Mouse (Mus musculus) kidney, postnatal 14 days (tissue): ENCODE measurements around the gene Slc51b.
A peak's percentile ranks its signal among the peaks of the same experiment; 100 is the strongest.

ENCODE experiments used
- DNase-seq: peaks from one replicate; pipeline ENCODE4 v3.0.0; 2022; ENCODE audit warnings: mixed read lengths

The Slc51b gene

DNA sequence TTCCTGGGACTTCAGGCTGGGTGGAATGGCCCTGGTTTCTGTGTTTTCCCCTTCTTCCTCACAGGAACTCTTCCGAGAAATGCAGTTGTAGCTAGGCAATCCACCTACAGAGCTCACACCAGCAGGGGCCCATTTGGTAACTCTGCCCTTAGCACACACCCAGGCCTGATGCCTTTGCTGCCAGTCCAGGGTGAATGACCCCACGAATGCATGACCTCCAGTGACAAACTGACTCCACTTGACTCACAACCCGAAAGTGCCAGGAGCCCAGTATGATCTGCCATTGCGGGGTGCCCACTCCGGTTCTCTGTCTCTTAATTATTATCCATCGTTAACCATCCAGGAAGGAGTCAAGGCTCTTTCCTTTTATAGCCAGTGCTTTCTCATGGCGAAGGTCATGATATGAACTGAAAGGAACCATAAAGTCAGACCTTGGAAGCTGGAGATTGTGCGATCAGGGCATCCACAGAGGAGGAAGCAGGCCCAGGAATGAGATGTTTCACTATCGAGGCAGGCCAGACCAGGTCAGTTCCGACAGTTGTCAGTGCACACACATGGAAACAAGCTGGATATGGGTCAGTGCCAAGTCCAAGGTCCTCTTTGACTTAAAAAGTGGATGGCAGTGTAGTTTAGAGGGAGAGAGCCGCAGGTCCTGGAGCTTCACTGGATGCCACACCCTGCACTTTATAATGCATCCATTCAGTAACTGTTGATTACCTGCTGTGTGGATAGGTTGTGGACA lies at the start of gene Slc51b:
Slc51b (minus strand) TSS at position 196 of the 742 bp plus-strand sequence.
- peak; percentile 77 for DNase-seq

- DNase-seq: no peak
Measured at GRCm38 (mm10) chr9:65467686-65468085, 44.9 kb upstream of the Slc51b start.

- DNase-seq: no peak
Measured at GRCm38 (mm10) chr9:65465241-65465640, 42.5 kb upstream of the Slc51b start.

DNA sequence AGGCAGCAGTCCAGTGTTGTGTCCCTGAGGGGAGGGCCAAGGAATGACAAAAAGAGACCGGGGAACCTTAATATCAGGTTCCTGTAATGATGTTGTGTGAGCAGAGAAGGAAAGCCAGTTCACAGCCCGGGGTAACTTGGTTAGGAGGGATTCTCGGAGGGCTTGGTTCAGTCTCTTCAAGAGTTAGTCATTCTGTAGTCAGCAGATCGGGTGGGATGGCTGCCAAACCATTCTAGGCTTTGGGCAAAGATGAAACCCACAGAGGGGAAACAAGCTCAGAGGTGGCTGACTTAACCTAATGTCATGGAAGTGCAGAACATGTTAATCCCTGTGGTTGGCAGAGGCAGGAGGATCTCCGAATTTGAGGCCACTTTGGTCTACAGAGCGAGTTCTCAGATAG lies 41.4 kb upstream of the Slc51b start:
- peak; percentile 63 for DNase-seq

DNA sequence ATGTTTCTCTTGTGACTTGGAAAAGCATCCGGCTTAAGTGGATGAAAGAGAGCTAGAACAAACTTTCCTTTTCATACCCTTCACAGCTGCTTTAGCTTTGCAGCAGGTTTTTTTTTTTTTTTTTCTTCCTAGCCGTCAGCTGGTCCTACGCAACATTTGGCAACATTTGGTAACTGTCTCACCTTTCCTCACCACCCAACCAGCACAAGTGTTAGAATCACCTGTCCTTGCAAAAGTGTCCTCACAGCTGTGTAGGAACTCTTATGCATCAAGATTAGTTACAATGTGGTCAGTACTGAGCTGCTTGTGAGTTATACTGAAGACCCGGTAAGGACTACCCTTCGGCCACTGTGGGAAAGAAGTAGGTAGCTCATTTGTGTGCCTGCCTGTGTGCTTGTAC lies 39.8 kb upstream of the Slc51b start:
- no peak for DNase-seq

- peak; percentile 97 for DNase-seq
Measured at GRCm38 (mm10) chr9:65460732-65461442, 38.1 kb upstream of the Slc51b start, which contains the start of gene Spg21. TSS of gene Spg21 (plus strand) at chr9:65460947.

DNA sequence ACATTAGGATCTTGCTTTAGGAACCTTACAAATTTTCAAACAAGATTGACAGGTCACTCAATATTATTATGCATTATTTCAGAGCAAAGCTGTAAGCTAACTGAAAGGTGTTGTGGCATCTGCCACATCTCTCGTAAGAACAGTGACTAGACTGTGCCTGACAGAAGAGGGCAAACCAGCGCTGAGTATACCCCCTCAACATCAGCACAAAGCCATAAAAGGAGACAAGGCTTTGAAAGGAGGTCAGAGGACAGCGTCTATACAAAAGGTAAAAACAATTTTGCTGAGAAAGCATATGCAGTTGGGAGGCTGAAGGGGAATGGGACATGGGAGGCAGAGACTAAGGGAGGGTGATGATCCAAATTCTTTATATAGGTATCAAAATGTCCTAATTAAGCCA lies 37.4 kb upstream of the Slc51b start:
- DNase-seq: no peak

DNA sequence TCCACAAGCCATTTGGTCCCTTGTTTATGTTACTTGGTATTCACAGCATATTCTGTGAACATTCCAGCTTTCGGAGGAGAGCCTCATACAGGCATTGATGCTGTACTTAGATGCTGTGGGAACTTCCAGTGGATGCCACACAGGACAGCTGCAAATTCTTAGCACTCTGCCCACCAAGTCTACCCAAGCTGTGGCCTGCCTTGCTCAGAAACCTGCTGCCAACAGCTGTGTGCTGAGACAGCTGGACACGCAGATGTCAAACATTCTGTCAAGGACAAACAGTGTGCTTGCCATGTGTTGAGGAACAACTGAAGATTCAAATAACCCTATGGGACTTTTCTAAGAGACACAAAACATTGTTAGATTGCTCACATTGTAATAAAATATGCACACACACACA lies 36.2 kb upstream of the Slc51b start:
- DNase-seq: no peak

- no peak for DNase-seq
Measured at GRCm38 (mm10) chr9:65447951-65448350, 25.2 kb upstream of the Slc51b start.

DNA sequence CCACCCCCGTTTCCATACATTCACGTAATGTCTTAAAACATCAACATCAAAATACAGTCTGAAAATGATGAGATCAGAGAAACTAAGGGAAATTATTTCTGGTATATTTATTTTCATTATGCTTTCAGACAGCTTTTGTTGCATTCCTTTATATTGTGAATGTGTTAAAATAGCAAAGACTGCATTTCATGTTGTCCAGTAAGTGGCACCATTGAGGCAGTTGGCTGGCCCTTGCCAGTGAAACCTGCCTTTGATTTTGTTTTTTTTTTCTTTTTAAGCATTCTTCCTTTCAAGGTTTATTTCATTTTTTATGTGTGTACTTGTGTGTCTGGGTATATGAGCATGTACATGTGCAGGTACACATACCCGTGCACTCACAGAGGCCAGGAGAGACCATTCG lies 21.9 kb upstream of the Slc51b start:
- DNase-seq: no peak

- DNase-seq: peak; percentile 96
Measured at GRCm38 (mm10) chr9:65435671-65436301, 13.0 kb upstream of the Slc51b start, which contains the start of gene Mtfmt. TSS of gene Mtfmt (plus strand) at chr9:65435782.

- DNase-seq: no peak
Measured at GRCm38 (mm10) chr9:65435211-65435610, 12.5 kb upstream of the Slc51b start.

GRCm38 (mm10) chr9:65434140-65434539 lies 11.4 kb upstream of the Slc51b start:
- peak; percentile 44 for DNase-seq

DNA sequence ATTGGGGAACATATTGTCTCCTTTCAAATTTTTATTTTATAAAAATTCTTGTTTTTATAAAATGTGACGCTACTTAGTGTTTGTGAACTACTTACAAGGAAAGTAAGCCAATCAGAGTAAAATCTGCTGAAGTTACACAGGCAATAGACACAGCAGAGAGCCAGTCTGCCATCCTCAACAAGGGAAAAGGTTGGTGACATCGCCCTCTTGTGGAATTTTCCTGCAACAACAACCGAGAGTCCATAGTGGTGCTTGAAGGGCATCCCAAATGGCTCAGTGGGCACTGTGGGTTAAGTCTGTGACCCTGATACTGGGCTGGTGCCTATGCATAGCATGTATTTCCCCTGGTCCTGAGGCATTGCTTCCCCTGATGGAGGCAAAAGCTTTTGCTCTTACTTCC lies 9.5 kb upstream of the Slc51b start:
- peak; percentile 90 for DNase-seq

GRCm38 (mm10) chr9:65430921-65431320 lies 8.2 kb upstream of the Slc51b start:
- no peak for DNase-seq

DNA sequence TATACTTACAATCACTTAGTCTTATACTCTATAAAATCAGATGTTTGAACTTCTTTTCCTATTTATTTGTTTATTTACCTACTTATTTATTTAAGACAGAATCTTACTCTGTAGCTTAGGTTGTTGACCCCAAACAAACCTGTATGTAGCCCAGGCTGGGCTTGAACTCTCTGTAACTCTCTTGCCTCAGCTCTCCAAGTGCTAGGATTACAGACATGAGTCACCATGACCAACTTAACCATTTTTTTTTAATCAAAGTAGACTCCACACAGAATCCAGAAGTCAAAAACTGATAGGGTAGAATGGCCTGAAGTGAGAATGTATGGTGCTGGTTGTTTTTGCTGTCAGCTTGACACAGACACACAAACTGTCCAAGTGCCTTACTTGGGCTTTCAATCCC lies 7.6 kb upstream of the Slc51b start:
- DNase-seq: no peak

- no peak for DNase-seq
Measured at GRCm38 (mm10) chr9:65428003-65428402, 5.2 kb upstream of the Slc51b start.

DNA sequence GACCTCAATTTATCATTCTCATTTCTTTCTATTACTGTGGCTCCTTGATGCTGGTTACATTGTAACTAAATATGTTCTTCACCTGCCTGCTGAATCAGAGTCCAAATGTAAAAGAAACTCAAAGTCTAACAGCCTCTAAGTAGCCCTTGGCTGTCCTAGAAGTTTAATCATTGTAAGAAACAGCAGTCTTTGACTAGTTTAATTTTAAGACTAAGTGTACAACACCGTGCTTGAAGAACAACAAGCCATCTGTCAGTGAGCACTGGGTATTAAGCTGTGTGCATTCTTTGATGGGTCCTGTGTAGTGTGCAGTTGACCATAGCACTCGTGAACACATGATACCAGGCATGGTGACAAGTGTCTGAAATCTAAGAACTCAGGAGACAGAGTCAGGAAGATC lies 4.8 kb upstream of the Slc51b start:
- peak; percentile 44 for DNase-seq

DNA sequence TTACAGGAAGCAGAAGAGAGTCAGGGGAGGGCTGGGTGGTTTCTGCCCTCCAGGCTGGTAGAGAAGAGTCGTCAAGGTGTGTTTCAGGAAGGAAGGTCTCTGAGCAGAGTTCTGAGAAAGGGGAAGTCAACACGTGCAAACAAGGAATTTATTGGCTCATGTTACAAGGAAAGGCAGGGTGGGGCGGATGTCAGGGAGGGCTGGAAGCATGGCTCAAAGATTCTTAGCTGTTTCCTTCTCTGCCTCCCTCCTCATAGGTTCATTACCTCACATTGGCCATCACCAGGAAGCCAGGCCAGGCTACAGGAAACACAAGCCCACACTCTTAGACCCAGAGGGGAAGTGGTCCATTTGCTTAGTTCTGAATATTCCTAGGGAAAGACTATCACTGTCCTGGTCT lies 1.6 kb upstream of the Slc51b start:
- DNase-seq: no peak

DNA sequence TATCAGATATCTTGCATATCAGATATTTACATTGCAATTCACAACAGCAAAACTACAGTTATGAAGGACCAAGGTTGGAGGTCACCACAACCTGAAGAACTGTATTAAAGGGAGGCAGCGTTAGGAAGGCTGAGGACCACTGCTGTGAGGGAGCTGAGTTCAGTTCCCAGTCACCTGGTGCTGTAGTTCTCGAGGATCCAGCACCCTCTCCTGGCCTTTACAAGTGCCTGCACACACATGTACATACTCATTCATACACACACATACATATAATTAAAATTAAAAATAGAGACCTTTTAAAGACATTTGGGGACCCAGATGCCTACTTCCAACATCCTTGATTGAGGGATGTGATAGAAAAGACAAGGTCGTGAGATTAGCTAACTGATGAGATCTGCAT lies 3.1 kb downstream of the Slc51b start:
- DNase-seq: no peak

- no peak for DNase-seq
Measured at GRCm38 (mm10) chr9:65417738-65418137, 5.0 kb downstream of the Slc51b start.

DNA sequence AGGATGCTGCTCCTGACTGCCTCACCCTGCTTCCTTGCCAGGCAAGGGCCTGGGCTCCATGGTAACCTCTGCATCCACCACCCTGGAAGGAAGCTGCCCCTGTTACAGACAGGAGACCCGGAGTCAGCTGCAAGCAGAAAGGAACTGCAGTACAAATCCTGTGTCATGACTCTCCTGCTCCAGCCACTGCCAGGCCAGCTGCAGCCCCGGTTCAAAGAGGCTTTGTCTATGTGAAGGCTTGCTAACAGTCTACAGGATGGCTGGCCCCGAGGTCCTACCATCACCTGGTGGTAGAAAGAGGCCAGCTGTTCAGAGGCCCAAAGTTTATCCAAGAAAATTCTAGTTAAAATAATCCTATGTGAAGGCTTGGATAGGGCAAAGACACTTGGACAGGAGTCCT lies 11.4 kb downstream of the Slc51b start:
- DNase-seq: no peak

GRCm38 (mm10) chr9:65410378-65410777 lies 12.4 kb downstream of the Slc51b start:
- DNase-seq: no peak

- DNase-seq: peak; percentile 86
Measured at GRCm38 (mm10) chr9:65408871-65409295, 13.9 kb downstream of the Slc51b start.
